Mouse (Mus musculus): Measurements from ENCODE around the gene Cdc34b.

DNA sequence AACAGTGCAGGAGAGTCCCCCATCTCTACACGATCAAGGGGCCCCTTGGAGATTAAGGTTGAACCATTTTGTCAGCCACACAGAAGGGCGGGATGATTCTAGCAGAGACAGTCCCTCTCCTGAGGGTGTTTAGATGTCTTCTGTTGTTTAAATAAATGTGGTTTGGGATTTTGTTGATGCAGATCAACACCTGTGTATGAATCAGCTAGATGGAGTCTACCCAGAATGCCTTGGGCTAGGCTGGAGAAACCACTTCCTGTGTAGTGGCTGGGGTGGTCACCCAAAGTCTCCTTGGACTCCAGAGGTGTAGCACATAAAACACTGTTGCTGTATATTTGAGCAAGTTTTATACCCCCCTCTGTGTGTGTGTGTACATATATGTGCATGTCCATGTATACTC is 22.4 kb upstream of the Cdc34b start:
- TF ChIP-seq CTCF (IDR thresholded peaks at IDR 0.05; ENCODE audit: low read depth) (no peak), EP300 (IDR thresholded peaks at IDR 0.05; ENCODE audit: low read depth) (no peak)
